Mouse (Mus musculus): ENCODE data around the gene Nrxn3. TPM values are rescaled to one million over a fixed set of nuclear protein-coding genes. Genes with fewer than 3 reads are reported as not detected.

Gene Nrxn3
- polyA plus RNA-seq, 2 experiments from 2014 or later = not detected

DNA sequence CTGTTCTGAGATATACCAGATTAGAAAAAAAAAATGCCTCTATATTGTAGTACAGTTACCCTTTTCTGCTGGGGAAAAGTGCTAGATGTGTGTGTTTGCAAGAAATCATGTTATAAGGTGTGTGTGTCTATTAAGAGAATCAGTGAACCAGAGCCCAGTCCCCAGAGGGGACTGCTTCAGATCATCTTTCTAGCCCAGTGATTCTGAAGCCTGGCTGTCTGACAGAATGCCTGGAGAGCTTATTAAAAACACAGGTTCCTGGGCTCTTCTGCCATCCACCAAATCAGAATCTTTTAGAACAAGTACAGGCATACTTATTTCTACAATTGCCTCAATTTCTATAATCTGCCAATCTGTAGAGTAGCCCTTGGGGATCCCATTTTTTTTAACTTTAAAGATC, 349.8 kb downstream of the Nrxn3 start:
- ATAC-seq = no peak

DNA sequence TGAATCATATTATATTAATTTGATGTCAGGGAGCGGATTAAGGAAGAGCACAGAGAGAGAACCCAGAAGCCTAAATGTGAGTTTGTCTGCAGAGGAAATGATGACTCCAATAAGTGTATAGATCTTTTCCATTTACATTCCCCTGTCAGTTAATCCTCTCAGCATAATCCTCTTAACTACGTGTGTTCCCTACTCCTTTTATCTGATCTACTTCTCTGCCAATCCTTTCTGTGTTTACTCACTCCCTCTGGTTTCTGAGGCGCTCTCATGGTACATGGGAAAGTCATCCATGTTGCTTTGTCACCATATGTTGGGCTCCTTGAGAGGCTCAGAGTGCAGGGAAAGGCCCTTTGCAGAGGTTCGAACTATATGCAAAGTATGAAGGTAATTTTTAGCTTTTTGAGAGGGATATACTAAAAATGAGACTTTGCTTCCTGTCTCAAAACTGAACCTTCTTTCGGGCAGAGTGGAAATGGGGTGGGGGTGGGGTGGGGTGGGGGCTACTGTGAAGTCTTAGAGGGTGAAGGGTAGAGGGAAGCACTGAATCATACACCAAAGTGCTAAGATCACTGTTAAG, 350.6 kb downstream of the Nrxn3 start:
- ATAC-seq = no peak

DNA sequence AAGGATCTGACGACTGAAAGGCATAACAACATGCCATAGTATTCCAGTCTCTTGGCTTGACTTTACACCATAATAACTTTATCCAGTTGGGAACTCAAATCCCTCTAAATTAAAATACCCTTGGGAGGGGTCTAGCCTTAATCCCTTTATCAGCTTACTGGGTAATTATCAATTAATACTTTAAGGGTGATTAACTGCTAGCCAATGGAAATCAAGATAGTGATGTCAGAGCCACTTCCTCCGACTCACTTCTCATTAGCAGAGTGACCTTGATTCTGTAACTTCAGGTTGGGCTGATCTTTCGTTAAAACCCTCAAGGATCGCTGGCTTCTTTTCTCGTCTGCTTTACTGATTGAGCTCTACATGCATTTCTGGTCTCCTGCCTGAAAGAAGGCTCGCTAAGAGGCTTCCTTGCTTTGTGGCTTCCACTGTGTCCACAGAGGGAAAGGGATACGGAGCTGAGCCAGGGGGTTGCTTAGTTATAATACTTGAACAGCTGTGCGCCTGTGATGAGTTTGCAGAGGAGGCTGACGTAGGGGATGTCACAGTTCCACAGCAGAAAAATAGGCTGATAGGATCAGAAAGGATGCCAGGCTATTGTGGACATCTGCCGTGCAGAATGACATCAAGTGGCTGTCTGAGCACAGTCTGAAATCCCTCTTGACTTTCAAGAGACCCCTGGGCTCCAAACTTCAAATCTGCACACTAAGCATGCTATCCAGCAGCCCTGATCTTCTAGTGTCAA, 352.0 kb downstream of the Nrxn3 start:
- ATAC-seq = no peak

DNA sequence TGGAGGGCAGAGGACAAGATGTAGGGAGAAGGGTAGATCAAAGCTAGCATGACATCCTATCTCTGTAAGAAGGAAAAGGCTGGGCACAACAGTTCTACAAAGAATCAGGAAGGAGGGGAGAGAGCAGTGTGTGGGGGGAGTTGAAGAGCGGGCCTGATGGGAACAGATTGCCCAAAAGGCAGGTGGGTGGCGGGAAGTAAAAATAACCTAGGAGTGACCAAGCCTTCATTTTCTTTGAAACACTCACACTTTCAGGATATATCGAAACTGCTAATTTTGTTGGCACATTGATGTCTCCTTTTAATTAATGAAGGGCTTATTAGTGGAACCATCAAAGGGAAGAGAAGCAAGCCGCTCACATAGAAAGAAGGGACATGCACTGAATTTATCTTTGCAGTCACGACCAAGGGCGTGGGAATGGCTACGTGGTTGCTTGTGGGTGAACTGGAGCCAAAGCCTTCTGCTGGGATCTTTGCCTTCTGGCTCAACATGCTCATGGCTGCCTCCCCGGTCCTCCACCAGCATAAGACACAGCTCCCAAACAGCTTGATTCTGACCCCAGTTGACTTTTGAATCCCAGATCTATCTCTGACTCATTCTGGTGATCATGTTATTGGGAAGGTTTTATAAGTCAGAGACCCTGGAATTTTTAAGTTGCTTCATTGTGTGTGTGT, 371.3 kb downstream of the Nrxn3 start:
- ATAC-seq = no peak

DNA sequence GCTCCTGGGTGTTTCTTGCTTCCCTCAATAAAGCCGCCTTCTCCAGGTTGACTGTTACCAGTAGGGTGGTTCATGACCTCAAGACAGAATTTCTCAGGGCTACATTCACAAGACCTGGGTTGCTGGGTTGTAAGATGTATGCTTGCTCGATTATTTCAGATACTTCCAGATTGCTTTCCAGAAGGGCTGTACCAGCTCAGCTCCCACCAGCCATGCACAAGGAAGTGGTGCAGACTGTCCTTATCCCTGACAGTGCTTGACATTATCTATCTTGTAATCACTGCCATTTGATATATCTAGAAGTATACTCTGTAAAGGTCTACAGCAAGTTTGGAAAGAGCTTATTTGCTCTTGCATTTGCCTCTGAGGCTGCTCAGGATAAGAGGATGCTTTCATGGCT, 374.9 kb downstream of the Nrxn3 start:
- no peak for ATAC-seq

DNA sequence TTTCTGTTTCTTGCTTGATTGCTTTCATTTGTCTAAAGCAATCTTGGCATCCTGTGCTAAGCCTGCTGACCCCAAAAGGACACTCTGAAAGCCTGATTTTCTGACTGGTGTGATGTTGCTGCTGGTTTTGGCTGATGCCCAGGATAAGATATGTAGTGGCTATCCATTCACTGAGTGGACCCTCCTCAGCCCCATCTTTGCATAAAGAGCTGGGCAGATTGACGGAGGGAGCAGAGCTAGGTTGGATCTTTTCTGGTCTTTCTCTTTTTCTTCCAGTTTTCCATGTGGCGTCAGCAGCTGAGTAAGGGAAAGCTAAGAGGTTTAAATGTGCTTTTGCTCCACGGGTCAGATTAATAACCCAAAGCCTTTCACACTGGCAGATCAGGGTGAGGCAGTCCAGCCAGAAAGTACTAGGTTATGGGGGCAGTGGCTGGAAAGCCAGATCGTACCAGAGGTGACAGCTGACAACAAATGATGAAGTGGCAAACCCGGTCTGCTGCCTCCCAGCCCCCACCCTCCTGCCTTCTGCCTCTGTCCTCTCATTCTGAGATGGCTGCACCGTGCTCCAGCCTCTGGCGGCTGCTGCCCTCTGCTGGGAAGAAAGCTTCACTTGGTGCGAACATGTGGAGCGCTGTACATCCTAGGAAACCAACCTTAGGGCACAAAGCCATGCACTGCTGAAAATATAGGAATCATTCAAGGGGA, 383.5 kb downstream of the Nrxn3 start:
- ATAC-seq = no peak

DNA sequence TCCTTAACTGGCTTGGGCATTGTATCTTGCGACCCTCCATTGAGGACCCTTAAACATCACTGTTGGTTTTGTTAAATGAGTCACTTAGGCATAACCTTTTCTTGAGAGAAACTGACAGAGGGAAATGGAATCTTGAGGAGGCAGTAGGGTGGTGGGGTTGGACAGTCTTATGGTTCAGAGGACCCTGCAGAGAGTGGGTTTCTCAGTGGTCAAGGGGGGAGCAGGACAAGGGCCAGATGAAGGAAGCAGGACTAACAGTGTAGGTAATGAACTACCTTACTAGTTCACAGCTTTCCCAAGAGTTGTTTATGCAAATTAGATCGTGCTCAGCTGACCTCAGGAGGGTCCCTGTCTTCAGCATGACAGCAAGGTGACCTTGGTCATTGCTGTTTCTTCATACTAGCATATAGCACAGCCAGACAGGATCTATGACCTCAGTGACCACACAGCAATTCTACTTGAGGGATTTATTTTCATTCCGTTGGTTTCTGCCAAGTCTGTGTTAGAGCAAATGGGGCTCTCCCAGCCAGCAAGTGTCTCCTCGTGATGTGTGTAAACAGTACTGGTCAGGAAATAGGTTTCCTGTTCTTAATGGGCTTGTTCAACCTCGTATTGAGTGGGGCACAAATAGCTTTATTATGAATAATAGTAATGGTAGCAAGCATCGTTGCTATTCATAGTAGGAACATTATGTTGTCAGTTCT, 384.4 kb downstream of the Nrxn3 start:
- no peak for ATAC-seq

DNA sequence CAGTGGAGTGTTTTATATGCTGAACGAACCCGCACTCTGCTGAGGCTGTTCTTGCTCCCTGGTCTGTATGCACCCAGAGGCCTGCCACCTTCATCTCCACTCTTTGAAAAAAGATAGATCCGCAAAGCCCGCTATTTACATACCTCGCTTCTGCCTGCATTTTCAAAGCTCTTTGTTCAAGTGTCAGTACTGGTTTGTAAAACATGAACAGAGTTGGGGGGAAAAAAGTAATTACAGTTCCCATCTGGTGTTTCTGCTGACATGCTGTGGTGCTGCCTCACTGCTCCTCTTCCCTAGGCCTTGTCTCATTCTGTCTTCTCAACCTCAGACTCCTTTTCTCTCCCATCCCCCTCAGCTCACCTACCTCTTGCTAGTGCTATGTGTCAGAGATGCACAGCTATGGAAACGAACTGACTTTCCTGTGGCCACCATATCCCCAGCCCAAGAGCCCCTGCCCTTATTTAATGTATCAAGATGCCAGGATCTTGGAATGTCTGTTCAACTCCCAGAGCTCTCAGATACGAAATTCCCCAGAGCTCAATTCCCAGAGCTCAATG, 387.2 kb downstream of the Nrxn3 start:
- ATAC-seq = no peak

DNA sequence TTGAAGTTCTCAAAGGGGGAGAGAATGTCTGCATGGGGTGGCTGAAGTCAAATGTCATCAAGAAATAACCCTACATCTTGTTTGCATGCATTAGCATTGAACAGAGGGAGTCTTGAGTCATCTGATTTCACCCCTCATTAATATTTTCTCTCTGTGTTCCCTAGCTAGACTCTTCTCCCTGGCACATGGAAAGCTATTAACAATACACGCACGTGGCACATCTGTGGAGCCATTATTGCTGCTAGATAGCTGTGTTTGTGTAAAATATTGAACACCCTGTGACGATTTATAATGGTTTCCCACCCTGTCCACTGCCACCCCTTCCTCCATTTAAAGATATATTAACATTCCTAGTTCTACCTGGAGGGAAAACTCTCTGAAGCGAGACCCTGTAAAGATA, 405.9 kb downstream of the Nrxn3 start:
- no peak for ATAC-seq

DNA sequence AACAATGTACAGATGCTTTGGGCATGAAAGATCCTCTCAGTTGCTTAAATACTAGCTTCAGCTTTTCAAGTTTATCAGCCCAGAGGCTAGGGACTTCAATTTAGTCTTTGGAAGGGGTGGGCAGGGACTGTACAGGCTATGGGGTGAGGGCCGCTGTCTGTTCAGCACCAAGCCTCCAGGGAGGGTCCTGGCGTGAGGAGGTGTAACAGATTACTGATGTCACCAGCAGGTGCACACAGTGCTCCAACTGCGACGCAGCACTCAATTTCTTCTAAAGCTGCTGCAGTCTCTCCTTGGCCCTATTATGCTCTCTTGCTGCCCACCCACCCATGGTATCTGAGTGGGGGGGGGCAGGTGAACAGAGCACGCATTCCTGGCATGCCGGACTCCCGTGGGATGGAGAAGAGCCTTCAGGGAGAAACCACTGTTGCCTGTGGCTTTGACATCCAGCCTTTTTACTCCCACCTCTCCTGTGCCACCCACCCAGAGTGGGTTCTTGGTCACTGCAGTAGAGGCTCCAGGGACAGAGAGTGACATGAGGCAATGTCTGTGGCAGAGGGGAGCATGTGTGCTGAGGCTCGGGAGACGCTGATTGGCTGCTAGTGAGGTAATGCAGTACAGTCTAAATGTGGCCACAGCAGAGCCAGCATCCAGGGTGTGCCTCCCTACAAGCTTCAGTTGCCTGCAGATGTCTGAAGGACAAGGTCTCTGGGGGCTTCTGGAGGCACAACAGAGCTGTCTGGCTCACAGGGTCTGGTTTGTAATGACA, 406.6 kb downstream of the Nrxn3 start:
- no peak for ATAC-seq

DNA sequence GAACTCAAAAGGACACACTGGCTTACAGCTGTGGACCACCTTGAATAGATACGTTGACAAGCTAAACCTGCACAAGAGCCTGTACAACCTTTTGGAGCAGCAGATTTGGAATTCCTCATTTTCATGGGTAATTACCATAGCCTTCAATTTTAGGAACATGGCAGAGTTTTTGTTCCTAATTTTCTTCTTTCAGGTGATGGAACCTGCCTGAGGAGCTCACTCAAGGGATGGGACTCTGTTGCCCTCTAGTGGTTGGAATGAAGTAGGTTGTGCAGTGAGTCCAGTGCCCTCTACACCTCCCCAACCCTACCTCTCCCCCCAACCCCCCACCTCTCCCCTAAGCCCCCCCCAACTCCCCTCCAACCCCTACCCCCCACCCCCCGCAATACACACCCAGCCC, 411.7 kb downstream of the Nrxn3 start:
- ATAC-seq = no peak

DNA sequence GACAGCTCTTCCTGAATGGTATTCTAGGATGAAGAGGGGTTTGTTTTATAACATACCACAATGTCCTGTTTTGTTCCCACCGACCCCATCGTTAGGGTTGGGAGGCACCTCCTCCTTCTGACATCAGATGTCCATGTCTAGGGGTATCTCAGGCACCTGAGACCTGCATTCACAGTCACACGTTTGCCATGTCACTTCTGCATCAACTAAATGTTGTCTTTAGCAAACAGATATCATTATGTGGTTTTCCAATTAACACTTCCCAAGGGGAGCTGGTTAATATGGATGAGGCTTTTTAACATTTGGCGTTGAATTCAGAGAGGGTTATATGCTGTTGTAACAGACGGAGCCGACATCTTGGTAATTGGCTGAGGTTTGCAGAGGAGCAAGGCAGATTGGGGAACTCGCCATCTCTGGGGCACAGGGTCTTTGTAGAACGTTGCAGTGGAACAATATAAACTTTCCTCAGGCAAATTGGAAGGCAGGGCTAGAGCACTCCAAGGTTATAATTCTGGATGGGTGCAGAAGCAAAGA, 412.2 kb downstream of the Nrxn3 start:
- no peak for ATAC-seq

DNA sequence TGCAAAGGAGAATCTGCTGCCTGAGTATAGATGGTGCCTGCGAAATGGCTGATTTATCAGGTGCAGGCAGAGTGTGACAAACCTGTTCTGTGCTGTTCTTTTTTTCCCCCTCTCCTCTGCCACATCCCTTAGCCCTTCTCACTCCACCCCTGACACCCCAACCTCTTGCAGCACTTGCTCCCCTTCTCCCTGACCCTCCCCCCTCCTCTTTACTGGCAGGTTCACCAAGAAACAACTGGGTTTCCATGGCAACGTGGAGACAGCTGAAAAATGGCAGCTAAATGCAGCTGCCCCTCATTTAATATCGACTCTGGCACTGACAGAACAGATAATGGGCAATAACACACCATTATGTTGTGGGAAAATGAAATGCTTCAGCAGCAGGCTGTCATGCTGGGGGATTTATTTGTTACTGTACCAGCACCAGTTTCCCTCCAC, 426.3 kb downstream of the Nrxn3 start:
- no peak for ATAC-seq

DNA sequence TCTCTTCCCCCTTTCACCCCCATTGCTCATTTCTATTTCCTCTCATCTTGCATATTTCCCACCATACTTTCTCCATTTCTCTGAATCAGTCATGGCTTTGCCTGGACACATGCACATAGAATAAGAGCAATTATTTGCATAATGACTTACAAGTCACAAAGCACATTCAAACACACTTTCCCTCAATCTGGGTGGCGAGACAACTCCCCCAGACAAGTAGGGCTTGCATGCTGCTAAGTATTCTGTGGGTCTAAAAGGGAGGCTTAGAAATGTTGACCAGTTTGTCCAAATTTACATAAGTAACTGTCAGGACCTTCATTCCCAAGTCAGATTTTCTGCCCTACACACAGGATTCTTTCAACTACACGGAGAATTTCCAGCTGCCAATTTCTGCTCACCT, 426.8 kb downstream of the Nrxn3 start:
- ATAC-seq = no peak

DNA sequence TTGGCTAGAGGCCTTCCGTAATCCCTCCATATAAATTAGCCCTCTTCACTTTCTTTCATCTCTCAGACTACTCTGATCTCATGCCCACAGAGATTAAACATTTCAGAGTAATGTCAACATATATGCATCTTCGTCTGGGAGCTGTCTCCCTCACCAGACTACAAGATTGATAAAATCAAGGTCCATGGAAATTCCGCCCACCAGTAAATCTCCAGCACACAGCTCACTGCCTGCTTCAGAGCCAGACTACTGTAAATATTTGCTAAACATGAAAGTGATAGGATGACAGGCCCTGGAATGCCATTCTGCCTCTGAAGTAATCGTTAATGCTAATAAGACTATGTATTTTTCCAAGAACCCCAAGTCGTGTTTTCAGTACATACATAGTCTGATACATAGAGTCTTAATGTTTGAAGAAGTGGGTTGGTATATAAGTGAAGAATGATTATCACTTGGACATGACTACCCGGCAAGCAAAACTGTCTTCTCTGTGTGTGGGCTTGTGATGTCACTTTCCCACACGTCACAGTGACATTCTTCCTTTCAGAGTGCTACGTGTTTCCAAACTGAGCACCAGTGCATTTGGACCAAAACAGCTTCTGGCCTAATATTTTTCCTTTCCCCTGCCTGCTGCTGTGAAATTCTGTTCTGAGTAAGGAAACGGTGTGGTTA, 433.5 kb downstream of the Nrxn3 start:
- no peak for ATAC-seq

DNA sequence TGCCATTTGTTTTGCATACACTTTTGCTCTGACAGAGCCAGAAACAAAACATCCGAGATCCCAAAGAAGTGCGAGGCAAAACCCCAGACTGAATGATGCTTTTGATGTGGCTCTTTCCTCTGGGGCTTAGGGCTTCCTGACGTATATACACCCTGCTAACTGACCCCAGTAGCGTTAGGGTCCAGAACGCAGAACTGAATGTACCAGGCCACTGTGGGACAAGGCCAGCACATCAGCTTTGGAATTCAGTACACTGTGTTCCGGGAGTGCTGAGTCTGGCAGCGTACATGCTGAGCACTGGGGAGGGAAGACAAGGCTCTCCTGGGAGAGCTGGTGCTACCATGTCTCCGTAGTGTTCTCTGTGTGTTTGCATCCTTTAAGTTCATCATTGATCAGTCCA, 436.7 kb downstream of the Nrxn3 start:
- ATAC-seq = no peak

DNA sequence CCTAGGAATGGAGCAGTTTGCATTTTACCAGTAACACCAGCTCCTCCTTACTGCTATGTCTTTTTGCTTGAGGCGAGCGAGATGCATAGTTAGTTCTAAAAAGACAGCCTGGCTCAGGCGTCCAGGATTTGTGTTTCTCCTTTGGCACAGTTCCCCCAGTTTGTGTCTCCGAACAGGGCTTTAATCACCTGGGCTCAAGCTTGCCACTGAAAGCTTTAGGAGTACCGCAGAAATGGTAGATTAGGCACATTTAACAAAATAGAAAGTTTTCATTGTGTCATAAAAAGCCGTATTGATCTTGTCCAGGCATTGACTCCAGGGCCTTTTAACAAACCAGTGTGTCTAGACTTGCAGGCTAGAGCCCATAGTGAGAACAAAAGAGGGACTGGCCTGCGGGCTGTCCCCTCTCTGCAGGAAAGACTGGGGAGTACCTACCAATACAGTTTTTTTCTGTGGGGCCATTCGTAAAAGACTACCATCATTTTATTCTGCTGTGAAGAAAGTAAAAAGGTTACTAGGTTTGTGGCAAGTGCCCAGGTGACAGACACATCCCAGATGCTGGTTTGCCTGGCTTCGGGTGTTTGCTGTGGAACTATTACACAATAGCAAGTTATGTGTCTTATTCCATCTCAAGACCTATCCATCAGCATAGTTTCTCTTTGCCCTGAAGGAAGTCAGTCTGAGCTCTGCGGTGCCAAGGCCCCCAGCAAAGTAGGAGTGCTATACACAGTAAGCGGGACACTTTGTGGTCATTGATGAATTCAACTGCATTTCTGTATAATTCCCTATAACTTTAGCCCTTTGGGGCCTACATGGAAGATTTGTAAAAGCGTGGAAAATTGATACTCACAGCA, 451.9 kb downstream of the Nrxn3 start:
- ATAC-seq = no peak

DNA sequence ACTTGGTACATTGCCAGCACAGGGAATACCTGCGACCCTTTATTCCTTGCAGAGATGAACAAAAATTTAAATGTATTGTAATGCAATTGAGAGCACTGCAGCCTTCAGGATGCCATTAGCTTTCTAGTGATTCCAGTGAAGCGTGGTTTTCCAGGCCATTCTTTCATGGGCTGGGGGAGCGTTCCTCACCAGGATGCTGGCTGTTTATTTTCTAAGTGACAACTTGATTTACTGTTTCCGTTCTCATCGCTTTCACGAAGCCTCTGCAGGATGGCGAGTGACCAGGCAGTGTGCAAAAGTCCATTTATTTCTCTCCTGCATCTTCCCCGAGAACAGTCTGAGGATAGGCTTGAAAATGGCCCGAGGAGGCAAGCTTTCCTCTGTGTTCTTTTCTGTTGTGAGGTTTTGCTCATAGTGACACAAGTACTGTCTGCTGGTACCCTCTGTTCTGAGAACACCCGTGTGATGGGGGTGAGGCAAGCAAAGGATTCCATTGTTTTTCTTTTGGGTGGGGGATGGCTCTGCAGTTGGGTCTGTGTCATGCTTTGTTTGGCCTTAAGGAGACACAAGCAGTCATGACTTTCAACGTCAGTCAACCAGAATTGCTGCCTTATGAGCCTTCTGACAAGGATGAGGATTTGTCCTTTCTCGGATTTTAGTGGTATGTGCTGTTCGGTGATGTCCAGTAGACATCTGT, 457.4 kb downstream of the Nrxn3 start:
- ATAC-seq = no peak

DNA sequence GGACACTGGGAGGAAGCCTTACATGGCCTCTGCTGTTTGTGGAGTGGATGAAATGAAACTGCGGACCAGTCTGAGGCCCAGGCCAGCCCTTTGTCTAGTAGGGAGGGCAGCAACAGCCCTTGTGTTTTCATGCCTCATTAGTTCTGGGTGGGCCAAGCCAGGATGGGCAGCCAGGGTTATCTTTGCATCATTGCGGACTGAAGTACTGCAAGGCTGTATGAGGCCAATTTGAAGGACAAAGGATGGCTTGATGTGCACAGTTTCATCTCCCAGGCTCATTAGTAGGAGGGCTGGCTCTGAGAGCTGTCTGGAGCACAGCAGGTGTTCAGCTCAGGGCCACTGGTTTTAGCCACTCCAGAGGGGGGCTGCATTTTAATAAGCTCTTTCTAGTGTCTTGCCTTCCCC, 458.5 kb downstream of the Nrxn3 start:
- ATAC-seq = no peak
